11 mouse cellular contexts compared by ENCODE assay signal in the genomic region with DNA sequence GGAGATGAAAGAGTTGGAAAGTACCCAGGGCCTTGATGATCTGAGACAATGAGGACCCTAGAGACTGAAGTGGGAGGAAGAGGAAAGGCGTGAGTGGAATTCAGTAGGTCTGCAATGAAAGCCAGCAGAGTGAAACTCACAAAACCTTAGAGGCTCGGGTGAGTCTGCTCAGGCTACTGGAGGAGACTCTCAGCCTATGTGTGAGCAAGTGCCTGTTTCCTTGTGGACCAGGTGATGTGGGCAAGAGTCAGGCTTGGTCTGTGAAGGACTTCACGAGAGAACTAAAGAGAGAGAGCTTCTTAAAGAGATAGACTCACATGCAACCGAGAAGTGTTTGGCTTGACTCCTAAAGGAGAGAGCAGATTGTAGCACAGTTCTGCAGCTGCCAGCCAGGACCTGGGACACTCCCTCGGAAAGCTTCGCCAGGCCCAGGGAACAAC. TPM values are rescaled to one million over a fixed set of nuclear protein-coding genes. Genes with fewer than 3 reads are reported as not detected.
DNase-seq lines count a peak whose midpoint lies in the region; ATAC-seq and TF ChIP-seq lines count a peak whose summit lies in the region.
"Had no signal": no experiment of that assay in that cellular context is flagged by ENCODE, and none has a peak within 500 bp of the region (broad histone marks: within the 10 kb centered on the region; RNA-seq: fewer than 3 reads in every experiment).

No protein-coding gene starts in this region.

- TF ChIP-seq CTCF in left cerebral cortex, adult 2 months (IDR thresholded peaks at IDR 0.05): no peak
- TF ChIP-seq CTCF in cortical plate, adult 2 months (IDR thresholded peaks at IDR 0.05; ENCODE audit: extremely low read depth, insufficient read depth, low read length): no peak

- H3K4me2 ChIP-seq in midbrain, embryonic 15.5 days: no peak overlapping the region

- H3K9ac ChIP-seq in midbrain, embryonic 15.5 days: no peak overlapping the region
- H3K9ac ChIP-seq: liver, embryonic 14.5 days had no signal

- peak; percentile 8 for DNase-seq in gastrocnemius, adult 18-20 months (ENCODE audit: low spot score)
- no peak for DNase-seq in gastrocnemius, postnatal 4 days (ENCODE audit: low spot score in 2 of 2)
- no peak for DNase-seq in left cerebral cortex, adult 2 months (ENCODE audit: extremely low spot score in 1 of 2, low spot score in 2 of 2)
- no peak for DNase-seq in left cerebral cortex, adult 8-10 months (ENCODE audit: low spot score in 2 of 2)
- no peak for DNase-seq in urinary bladder, adult 2 months (ENCODE audit: low spot score)
- no peak for DNase-seq in layer of hippocampus, postnatal 36 days
- DNase-seq: thymus, adult 18-20 months had no signal

- 54% methylated on average over 6 of the region's 6 CpGs for WGBS in midbrain, embryonic 15.5 days

- TF ChIP-seq POLR2A in cortical plate, adult 2 months (IDR thresholded peaks at IDR 0.05; ENCODE audit: extremely low read depth, insufficient read depth, low read length): no peak

- H3K27ac ChIP-seq in left cerebral cortex, adult 2 months: peak overlapping the region; percentile 65
- peak overlapping the region; percentile 65; the same call in 1 of the 2 replicates for H3K27ac ChIP-seq in cortical plate, adult 2 months (ENCODE audit: insufficient read depth, low read length)
- H3K27ac ChIP-seq in midbrain, embryonic 15.5 days: 0 out of 2 replicates have a peak overlapping the region, but pooled peaks have one; percentile 21
- H3K27ac ChIP-seq: liver, embryonic 14.5 days had no signal

- H3K4me1 ChIP-seq in cortical plate, adult 2 months (ENCODE audit: control insufficient read depth, insufficient read depth, low read length): no peaks in the 10 kb centered on the region
- peaks cover 12% of the 10 kb centered on the region; the same call in 1 of the 2 replicates for H3K4me1 ChIP-seq in midbrain, embryonic 15.5 days

- H3K36me3 ChIP-seq in midbrain, embryonic 15.5 days (replicated peaks): no peaks in the 10 kb centered on the region

- intact Hi-C loops in left cerebral cortex, adult 2 months (cut with DNase I): loop anchor here (2.0 kb wide), 1 partner anchor 51 kb away; the partner anchor contains the start of gene Rpl27a

- no peaks in the 10 kb centered on the region for H3K9me3 ChIP-seq in midbrain, embryonic 15.5 days

- peak overlapping the region; percentile 22 for H3K4me3 ChIP-seq in left cerebral cortex, adult 2 months
- H3K4me3 ChIP-seq in cortical plate, adult 2 months (ENCODE audit: insufficient read depth, low read length): no peak overlapping the region
- H3K4me3 ChIP-seq in midbrain, embryonic 15.5 days: no peak overlapping the region

- ATAC-seq in midbrain, embryonic 15.5 days (replicated peaks): peak; percentile 52; the same call in 1 of the 2 replicates
- ATAC-seq: CD4-positive, CD25-positive, alpha-beta regulatory T cell, adult 4 months had no signal

- H3K27me3 ChIP-seq in midbrain, embryonic 15.5 days (replicated peaks): no peaks in the 10 kb centered on the region

RNA-seq across cellular contexts. Expression of gene Stk33, which starts 29.4 kb away (rescaled TPM):
- 10 to 100 TPM in 1 of 2 experiments, 1 to 10 TPM in 1; 4.5 to 20.8 TPM for total RNA-seq in gastrocnemius, adult 18-20 months (2021)
- under 1 TPM; 0.39 to 0.67 TPM for total RNA-seq in gastrocnemius, postnatal 4 days (2021)
- 1 to 10 TPM in 1 of 2 experiments, under 1 TPM in 1; 0.41 to 1.4 TPM for total RNA-seq in left cerebral cortex, adult 2 months (2021)
- total RNA-seq in left cerebral cortex, adult 8-10 months (2022): 1 to 10 TPM; 1.1 to 2.9 (median 2.0) TPM
- 0.78 and 1.3 TPM in 2 replicates for polyA plus RNA-seq in cortical plate, adult 2 months (2012; rRNA removed)
- polyA plus RNA-seq in midbrain, embryonic 15.5 days (2015; fragmentation: Nextera tagmentation; extraction: Ambion mirVana): 7.8 and 8.4 TPM in 2 replicates
- polyA plus RNA-seq in urinary bladder, adult 2 months (2012; rRNA removed): 0.41 and 0.49 TPM in 2 replicates
- under 1 TPM; 0.75 to 0.76 TPM for total RNA-seq in layer of hippocampus, postnatal 36 days (2021)
- polyA plus RNA-seq: CD4-positive, CD25-positive, alpha-beta regulatory T cell, adult 4 months; liver, embryonic 14.5 days had no signal

RNA-seq across cellular contexts. Expression of gene Trim66, which starts 39.7 kb away (rescaled TPM):
- under 1 TPM; 0.07 to 0.09 TPM for total RNA-seq in gastrocnemius, adult 18-20 months (2021)
- total RNA-seq in gastrocnemius, postnatal 4 days (2021): under 1 TPM; 0.29 TPM
- total RNA-seq in left cerebral cortex, adult 2 months (2021): 10 to 100 TPM; 20.9 to 21.3 TPM
- 10 to 100 TPM; 19.9 to 22.3 (median 20.7) TPM for total RNA-seq in left cerebral cortex, adult 8-10 months (2022)
- polyA plus RNA-seq in cortical plate, adult 2 months (2012; rRNA removed): 13.7 and 15.1 TPM in 2 replicates
- polyA plus RNA-seq in midbrain, embryonic 15.5 days (2015; fragmentation: Nextera tagmentation; extraction: Ambion mirVana): 0.92 and 1.1 TPM in 2 replicates
- polyA plus RNA-seq in urinary bladder, adult 2 months (2012; rRNA removed): 0.13 and 0.15 TPM in 2 replicates
- total RNA-seq in layer of hippocampus, postnatal 36 days (2021): 1 to 10 TPM; 4.9 to 5.2 TPM
- polyA plus RNA-seq: CD4-positive, CD25-positive, alpha-beta regulatory T cell, adult 4 months had no signal

RNA-seq across cellular contexts. Expression of gene Rpl27a, which starts 50.7 kb away (rescaled TPM):
- total RNA-seq in gastrocnemius, adult 18-20 months (2021): 10 to 100 TPM; 80.7 to 81.0 TPM
- total RNA-seq in gastrocnemius, postnatal 4 days (2021): 100 to 1,000 TPM; 188 to 197 TPM
- total RNA-seq in left cerebral cortex, adult 2 months (2021): 100 to 1,000 TPM; 145 to 147 TPM
- 100 to 1,000 TPM; 143 to 153 (median 150) TPM for total RNA-seq in left cerebral cortex, adult 8-10 months (2022)
- 325 and 368 TPM in 2 replicates for polyA plus RNA-seq in cortical plate, adult 2 months (2012; rRNA removed)
- 64.4 and 67.9 TPM in 2 replicates for polyA plus RNA-seq in midbrain, embryonic 15.5 days (2015; fragmentation: Nextera tagmentation; extraction: Ambion mirVana)
- polyA plus RNA-seq in urinary bladder, adult 2 months (2012; rRNA removed): 735 and 823 TPM in 2 replicates
- 100 to 1,000 TPM; 149 to 161 TPM for total RNA-seq in layer of hippocampus, postnatal 36 days (2021)

Comparison
In these comparisons a context has a peak if more than half of its experiments do, and no peak if none do; other contexts are left out.
1. RNA of gene Trim66, which starts 39.7 kb away (total RNA-seq): 20.9 to 21.3 TPM in left cerebral cortex, adult 2 months, 19.9 to 22.3 TPM in left cerebral cortex, adult 8-10 months and 4.9 to 5.2 TPM in layer of hippocampus, postnatal 36 days; 0.29 TPM in gastrocnemius, postnatal 4 days and 0.07 to 0.09 TPM in gastrocnemius, adult 18-20 months; every median in the first group is over 4 times any median in the second.
2. Peak in every context shown above with its lines, with median percentiles within 50 percentile points of each other: H3K27ac ChIP-seq.